Mouse (Mus musculus) kidney, adult 9 months (tissue): ENCODE results near the gene Nsun2.

ENCODE experiments used
- DNase-seq: peaks from one replicate; pipeline ENCODE4 v3.0.0; 2022

Gene Nsun2

DNA sequence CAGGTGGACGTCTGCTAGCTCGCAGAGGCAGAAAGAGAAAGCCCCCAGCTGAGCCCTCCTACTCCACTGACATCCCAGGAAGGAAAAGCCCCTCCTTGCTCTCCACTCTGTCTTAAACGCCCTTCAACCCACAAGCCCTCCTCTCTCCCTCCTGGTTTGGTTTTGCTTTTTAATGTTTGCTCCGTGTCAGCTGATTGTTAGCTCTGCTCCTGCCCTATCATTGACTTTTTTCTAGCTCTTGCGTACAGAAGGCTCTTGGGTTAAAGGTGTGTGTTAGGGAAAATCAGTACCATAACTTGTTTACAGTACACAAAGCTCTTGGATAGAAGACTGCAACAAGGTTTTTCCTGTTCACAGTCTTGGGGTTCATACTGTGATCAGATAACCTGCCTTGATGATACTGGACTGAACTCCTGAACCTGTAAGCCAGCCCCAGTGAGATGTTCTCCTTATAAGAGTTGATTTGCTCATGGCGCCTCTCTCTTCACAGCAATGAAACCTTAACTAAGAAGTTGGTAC is 104.6 kb downstream of the Nsun2 start:
- no peak for DNase-seq

DNA sequence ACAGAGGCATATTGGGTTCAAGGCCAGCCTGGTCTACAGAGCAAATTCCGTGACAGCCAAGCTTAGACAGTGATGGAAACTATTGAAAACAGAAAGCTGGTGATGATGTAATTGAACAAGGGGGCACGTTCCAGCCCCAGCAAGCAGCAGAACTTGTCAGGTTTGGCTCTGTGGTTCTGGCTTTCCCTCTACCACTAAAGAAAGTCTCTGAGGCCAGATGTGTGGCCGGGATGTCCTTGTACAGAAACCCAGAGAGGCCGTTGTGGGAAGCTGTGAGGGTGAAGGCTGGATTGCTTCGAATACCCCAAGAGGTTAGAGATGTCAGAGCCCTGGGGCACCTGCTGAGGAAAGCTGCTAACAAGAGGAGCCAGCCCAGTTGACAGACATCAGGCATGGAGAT is 105.7 kb downstream of the Nsun2 start:
- no peak for DNase-seq

GRCm38 (mm10) chr13:69640126-69640525 is 106.6 kb downstream of the Nsun2 start:
- DNase-seq = no peak

GRCm38 (mm10) chr13:69640541-69640940 is 107.0 kb downstream of the Nsun2 start:
- DNase-seq = no peak

- DNase-seq = no peak
Observed at GRCm38 (mm10) chr13:69641017-69641416, 107.5 kb downstream of the Nsun2 start.

DNA sequence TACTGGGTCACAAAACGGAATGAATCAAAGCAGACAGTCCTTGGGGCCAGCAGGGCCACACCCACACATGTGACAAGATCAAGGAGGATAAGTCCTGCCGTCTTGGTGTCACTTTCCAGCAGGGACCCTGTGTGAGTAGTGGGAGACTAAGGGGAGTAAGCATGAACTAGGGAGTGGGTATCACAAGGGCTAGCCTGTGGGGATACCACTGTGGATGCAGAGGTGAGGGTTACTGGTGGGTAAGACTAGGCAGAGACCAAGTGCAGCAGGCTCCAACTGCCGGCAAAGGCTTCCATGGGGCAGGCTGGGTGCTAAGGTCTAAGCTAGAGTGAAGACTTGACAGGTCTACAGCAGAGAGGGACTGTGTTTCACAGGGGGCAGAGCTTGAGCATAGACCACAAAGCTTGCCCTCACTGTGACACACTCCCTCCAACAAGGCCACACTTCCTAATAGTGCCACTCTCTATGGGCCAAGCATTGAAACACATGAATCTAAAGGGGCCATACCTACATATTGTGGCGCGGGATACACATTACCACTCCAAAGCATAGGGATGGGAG is 109.2 kb downstream of the Nsun2 start:
- no peak for DNase-seq

DNA sequence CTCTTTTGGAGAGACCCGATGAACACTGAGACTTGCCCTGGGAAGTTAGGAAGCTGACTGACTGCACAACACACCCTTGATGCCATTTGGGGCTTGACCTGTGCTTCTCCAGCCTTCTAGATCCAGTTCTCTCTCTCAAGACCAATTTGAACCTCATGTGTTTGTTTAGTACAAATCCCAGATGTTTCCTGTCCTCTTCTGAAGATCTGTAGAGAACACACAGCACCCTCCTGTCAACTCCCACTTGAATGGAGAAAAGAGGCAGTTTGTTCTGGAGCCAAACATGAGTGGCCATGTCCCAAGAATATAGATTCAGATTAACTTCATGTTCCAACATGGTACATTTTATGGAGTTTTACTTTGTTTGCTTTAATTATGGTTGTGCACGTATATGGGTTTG is 110.4 kb downstream of the Nsun2 start:
- no peak for DNase-seq

GRCm38 (mm10) chr13:69644427-69645166 is 111.1 kb downstream of the Nsun2 start:
- DNase-seq = peak; percentile 61

DNA sequence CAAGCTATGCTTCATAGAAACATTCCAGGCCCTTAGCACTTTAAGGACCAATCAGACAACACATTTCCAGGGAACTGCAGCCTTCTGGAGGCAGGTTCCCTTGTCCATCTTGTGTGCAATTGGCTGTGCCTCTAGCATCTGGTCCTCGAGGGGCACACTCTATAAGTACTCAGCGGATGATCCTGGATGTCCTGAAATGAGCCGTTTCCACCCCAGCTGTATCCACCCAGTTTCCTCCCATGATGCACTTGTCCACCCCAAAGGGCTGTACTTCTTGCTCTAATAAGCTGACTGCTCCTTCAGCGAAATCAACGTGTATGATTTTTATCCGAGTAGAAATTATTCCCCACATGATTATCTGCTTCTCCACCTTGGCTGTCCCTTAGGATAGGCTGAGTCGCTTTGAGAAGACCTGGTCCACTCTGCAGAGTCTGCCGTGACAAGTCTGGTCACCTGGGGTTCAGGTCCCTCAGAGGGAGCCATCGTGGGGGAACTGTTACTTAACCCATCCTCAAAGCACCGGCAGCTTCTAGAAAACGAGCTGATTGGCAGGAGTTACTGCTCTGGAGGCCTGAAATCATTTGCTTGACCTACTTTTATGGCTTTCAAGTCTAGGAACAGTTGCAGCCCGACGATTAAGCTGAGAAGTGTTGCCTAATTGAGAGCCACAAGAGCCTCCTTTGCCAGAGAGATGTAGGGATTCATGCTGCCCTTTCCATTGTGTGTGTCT is 112.3 kb downstream of the Nsun2 start:
- DNase-seq = no peak

DNA sequence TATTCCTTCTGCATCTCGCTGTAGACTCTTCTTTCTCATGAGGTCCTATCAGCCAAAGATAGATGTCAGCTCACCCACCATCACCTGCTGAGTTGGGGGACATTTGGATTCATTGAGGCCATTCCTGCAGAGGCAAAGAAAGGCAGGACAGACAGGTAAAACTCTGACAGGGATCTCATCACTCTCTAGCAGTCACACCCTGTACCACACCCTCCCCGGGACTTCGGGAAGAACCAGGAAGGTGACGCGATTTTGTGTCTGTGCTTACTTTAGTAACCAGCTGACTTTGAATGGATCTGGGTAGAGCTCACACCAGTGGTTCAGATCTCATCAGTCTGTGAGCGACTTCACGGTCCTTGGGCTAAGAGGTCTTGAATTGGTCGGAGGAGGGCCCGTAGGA is 112.9 kb downstream of the Nsun2 start:
- no peak for DNase-seq

GRCm38 (mm10) chr13:69654508-69654907 is 121.0 kb downstream of the Nsun2 start:
- no peak for DNase-seq

DNA sequence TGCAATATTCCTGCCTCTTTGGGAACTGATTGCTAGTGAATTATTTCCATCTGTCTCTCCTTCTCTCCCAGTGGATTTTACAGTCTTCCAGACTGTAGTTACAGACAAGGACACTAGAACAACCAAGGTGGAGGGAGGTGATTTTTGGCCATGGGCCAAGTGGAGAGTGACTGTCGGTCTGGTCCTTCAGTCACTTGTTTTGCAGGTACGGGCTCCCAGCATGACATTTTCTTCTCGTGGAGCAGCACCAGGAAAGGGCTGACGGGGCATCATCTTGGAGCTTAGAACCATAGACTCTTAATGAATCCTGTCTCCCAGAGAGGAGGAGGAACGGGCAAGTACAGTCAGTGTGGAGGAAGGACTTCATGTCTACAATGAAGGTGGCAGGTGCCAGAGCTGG is 138.6 kb downstream of the Nsun2 start:
- DNase-seq = no peak

- DNase-seq = no peak
Observed at GRCm38 (mm10) chr13:69672565-69672964, 139.0 kb downstream of the Nsun2 start.

- DNase-seq = no peak
Observed at GRCm38 (mm10) chr13:69673197-69673920, 139.8 kb downstream of the Nsun2 start.

- DNase-seq = no peak
Observed at GRCm38 (mm10) chr13:69673921-69674618, 140.5 kb downstream of the Nsun2 start.
